16 mouse cellular contexts compared by ENCODE assay signal in genomic region chr4:107699271-107699670, GRCm38 (mm10). TPM values are rescaled to one million over a fixed set of nuclear protein-coding genes. Genes with fewer than 3 reads are reported as not detected.
"Had no signal": no experiment of that assay in that cellular context is flagged by ENCODE, and none has a peak within 500 bp of the region (broad histone marks: within the 10 kb centered on the region; RNA-seq: fewer than 3 reads in every experiment).

No protein-coding gene starts in this region.

- H3K27me3 ChIP-seq: midbrain, embryonic 12.5 days; neural tube, embryonic 13.5 days had no signal

- DNase-seq: kidney, postnatal 36 days; layer of hippocampus, adult 9-11 months; layer of hippocampus, postnatal 36 days; left cerebral cortex, postnatal 4 days; lung, adult 18-20 months; right cerebral cortex, postnatal 14 days; thymus, postnatal 4 days had no signal

- H3K27ac ChIP-seq: kidney, postnatal 0 days; limb, embryonic 13.5 days; liver, embryonic 14.5 days; midbrain, embryonic 12.5 days; neural tube, embryonic 13.5 days had no signal

- H3K9me3 ChIP-seq: limb, embryonic 13.5 days; neural tube, embryonic 13.5 days had no signal

- ATAC-seq: midbrain, embryonic 16.5 days had no signal

- H3K36me3 ChIP-seq: limb, embryonic 13.5 days; midbrain, embryonic 12.5 days; neural tube, embryonic 13.5 days had no signal

- H3K4me3 ChIP-seq: limb, embryonic 13.5 days; midbrain, embryonic 12.5 days; neural tube, embryonic 13.5 days had no signal

- H3K9ac ChIP-seq: limb, embryonic 13.5 days; liver, embryonic 14.5 days; midbrain, embryonic 12.5 days; neural tube, embryonic 13.5 days had no signal

- H3K4me2 ChIP-seq: limb, embryonic 13.5 days; midbrain, embryonic 12.5 days; neural tube, embryonic 13.5 days had no signal

RNA-seq across cellular contexts. Expression of gene Dmrtb1, which starts 15.2 kb away (rescaled TPM):
- polyA plus RNA-seq: kidney, postnatal 0 days; liver, adult 2 months; lung, embryonic 16.5 days; stomach, embryonic 16.5 days had no signal
